Mouse (Mus musculus) olfactory bulb, adult 2 months (tissue): ENCODE measurements at regions not wholly inside any gene's neighbourhood (a gene's known extent, or its start where the extent isn't known, plus 50 kb on each side); places are given as distances from the start of the nearest gene placed in this dataset.

Experiments
- CTCF ChIP-seq: fragments of 200-500 bp; IDR thresholded peaks from 2 replicates; pipeline ENCODE4 v1.5.1; 2012; ENCODE audit warnings: low read depth, mild to moderate bottlenecking, low read length, moderate library complexity; ENCODE audit not compliant: insufficient read depth
- POLR2A ChIP-seq: fragments of 200-500 bp; IDR thresholded peaks from 2 replicates; pipeline ENCODE4 v1.6.1; 2012; ENCODE audit warnings: mild to moderate bottlenecking, low read depth, low read length, moderate library complexity; ENCODE audit not compliant: insufficient read depth

DNA sequence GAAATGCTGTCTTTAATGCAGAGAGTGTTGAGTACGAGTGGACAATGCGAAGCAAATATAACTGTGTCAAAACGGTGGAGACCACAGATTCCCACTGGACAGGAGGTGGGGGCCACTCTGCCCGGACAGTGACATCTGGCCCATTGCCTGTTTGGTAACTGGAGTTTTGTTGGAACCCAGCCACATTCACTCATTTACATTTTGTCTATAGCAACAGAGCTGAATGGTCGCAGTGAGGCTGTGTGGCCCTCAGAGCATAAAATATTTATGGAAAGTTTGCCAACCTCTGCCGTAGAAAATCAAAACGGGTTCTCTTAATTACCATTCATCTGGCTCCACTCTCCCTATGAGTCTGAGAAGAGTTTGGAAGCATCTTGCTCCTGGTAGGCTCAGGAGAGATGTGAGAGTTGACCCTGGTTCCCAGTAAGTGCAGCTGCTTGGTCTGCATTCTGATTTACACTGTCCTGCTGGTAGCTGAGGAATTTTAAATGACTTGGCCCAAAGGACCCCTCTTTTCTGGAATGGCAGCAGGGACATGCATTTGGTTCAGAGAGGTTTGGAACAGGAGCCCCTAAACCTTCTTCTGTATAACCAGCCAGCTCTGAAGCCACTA lies 187.9 kb upstream of the Pik3r1 start:
- TF ChIP-seq POLR2A (no peak), CTCF (no peak)
